Mouse (Mus musculus) spleen, postnatal 14 days (tissue): ENCODE data around the gene Trim39.
A peak's percentile ranks its signal among the peaks of the same experiment; 100 is the strongest.

ENCODE experiments used
- DNase-seq, 2 experiments: peaks; one replicate each; pipeline ENCODE4 v3.0.0; 2021 to 2022; ENCODE audit warnings: low spot score in 2 of 2

Trim39 gene

GRCm38 (mm10) chr17:36271586-36272256 lies at the start of gene Trim39:
Gene Trim39, minus strand, starts transcription at chr17:36272247.
- peak; percentile 64 to 67 for DNase-seq

DNA sequence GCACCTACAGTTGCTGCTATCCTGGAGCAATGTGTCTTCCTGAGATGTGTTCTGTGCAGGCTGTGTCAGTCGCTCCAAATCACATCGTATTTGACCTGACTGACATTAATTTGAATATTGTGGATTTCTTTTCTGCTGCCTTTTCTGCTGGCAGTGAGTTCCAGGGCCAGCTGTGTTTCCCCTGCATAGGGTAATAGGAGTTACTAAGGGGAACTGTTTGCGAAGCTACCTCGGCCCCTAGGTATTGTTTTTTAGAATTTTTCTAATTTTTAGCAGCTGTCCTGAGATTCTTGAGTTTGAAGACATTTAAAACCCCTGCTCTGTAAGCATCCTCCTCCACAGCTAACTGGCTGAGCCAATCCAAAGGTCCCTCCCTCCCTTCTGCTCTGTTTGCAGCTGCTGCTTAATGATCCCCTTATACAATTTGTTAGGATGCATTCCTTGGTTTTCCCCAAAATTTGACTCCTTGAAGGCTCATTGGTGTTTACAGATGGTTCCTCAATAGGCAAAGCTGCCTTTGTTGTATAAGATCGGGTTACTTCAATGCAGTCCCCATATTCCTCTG lies 43.7 kb upstream of the Trim39 start:
- no peak for DNase-seq

GRCm38 (mm10) chr17:36315041-36315688 lies 43.1 kb upstream of the Trim39 start:
- peak in 1 of 2 experiments; percentile 3 for DNase-seq

GRCm38 (mm10) chr17:36314511-36314910 lies 42.5 kb upstream of the Trim39 start:
- no peak for DNase-seq

- DNase-seq: no peak
Measured at GRCm38 (mm10) chr17:36309293-36309692, 37.2 kb upstream of the Trim39 start.

- DNase-seq: peak in 1 of 2 experiments; percentile 25
Measured at GRCm38 (mm10) chr17:36308855-36309254, 36.8 kb upstream of the Trim39 start.

- DNase-seq: no peak
Measured at GRCm38 (mm10) chr17:36286390-36286789, 14.3 kb upstream of the Trim39 start, which contains the start of gene H2-M10.2. Gene H2-M10.2, minus strand, starts transcription at chr17:36286490.

DNA sequence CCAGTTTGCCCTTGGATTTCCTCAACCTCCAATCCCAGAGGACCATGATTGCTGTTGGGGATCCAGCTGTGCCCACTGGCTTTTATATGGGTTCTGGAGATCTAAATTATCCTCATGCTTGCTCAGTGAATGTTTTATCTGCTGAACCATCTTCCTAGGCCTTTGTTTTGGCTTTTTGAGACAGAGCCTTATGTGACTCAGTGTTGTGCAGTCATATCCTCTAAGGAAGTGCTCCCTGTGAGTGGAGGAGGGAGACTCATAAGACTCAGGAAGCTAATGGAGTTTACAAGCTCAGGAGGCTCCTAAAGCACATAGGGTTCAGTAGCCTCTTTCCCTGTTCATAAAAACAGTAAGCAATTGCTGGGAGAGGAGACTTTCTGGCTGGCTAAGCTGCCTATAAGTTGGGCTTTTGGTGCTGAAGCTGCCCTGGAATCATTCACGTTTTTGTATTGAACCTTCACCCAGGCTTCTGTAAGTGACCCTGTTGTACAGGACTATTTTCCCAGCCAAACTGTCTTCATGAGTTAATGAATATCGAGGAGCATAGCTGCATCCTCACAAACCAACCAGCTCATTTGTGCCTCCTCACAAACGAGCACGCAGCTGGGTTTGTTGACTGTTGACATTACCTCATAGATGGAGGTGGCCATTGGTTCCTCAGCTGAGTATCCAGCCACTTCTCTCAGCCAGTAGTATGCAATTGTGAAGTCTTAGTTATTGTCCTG lies 9.6 kb upstream of the Trim39 start:
- no peak for DNase-seq

GRCm38 (mm10) chr17:36274776-36275175 lies 2.7 kb upstream of the Trim39 start:
- no peak for DNase-seq

DNA sequence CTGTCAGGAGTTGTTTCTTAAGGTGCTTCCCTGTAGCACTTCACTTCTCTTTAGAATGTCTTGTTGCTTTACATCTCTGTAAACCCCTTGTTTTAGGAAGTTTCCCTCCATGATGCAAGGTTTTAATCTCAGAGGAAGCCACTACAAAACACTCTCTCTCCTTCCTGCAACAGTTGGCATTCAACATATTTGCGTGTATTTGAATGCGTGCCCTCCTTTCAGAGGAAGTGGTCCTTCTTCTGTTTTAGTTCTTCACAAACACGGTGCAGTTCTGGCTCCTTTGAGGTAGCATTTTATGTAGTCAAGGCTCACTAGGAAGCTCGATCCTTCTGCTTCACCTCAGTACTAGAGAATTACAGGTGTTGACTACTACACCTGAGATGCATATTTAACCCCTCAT lies 1.7 kb upstream of the Trim39 start:
- no peak for DNase-seq

GRCm38 (mm10) chr17:36272643-36273366 lies 758 bp upstream of the Trim39 start:
- no peak for DNase-seq

DNA sequence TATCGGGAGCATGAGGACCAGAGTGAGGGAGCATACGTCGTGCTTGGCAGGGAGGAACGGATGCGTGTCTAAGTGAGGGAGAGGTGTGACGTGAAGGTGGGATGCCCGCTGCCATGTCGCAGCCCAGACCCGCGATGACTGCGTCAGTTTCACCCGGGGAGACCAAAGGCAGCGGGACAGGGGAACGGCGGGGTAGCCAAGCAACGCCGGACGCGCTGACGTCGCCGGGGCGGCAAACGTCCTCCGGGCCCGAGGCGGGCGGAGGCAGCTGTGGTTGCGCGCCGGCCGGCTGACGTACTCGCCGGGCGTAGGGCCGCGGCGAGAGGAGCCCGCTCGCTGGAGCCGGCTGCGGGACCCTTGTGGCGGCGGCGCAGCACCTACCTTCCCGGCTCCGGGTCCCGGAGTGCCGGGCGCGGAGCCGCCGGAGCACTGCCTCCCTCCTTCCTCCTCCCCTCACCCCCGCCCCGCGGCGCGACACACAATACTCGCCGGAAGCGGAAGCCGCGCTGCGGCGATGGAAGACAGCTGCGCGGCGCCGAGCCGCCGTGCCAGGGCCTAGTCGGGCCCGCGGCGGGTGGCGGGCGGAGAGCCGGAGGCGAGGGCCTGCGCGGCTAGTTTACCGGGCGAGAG lies 976 bp downstream of the Trim39 start:
- peak; percentile 73 to 77 for DNase-seq

DNA sequence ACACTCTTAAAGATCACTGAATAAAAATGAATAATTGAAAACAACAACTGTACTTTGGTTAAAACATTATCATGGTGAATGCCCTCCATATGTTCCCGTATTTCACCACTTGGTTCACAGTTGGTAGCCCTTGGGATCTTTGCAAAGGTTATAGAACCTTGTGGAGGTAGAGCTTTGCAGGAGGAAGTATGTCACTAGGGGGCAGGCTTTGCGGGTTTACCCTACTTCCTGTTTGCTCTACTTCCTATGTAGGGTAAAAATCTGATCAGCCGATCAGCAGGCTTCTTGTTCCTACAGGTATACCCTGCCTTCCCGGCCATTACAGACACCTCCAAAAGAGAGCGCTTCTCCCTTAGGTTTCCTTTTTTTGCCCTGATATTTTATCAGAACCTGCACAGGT lies 6.2 kb downstream of the Trim39 start:
- peak; percentile 18 to 55 for DNase-seq

GRCm38 (mm10) chr17:36264273-36264925 lies 7.6 kb downstream of the Trim39 start:
- no peak for DNase-seq

DNA sequence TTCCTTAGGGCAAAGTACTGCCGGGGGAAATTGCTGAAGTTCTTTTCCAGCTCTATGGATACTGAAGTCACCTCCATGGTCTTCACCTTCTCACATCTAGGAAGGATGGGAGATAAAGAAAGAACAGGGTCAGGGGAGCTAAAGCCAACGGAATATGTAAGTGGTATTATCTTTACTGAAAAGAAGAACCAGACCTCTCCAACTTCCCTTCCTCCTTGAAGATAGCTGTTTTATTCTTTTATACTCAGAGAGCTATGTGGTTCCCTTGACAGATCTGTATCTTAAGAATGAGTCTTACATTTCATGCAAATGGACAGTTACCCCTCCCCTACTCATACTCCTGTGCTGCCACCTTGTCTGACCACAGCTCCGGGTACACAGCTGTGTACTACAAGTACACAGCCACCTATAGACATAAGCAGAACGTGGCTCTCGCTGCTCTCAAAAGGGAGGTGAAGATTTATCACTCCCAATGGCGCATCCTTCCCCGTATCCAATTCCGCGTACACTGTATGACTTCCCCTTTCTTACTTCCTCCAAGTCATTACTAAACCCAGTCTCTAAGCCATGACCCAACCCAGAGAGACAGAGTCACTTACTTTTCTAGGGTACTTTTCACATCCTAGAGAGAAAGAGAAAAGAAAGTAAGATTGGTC lies 10.4 kb downstream of the Trim39 start:
- DNase-seq: no peak

DNA sequence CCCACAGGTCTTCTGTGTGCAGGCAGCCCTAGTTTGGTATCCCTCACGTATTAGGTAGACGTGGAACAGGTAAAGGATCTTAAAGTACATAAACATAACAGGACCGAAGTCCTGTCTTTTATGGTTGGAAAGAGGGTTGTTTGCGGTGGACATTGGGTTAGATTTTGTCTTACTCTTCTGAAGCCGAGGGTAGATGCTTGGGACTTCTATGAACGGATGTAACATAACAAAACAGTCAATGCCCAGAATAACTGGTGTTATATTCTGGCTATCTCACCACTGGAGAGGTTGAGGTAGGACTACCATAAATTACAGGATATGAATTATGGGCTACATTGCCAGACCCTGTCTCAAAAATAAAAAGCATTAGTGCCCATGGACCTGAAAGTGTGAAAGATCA lies 14.1 kb downstream of the Trim39 start, which contains the start of gene Rpp21:
Rpp21 (minus strand) TSS at position 101 of the 400 bp plus-strand sequence.
- no peak for DNase-seq

GRCm38 (mm10) chr17:36257241-36257947 lies 14.7 kb downstream of the Trim39 start:
- DNase-seq: peak; percentile 55 to 58

- DNase-seq: no peak
Measured at GRCm38 (mm10) chr17:36253087-36253600, 18.9 kb downstream of the Trim39 start.

DNA sequence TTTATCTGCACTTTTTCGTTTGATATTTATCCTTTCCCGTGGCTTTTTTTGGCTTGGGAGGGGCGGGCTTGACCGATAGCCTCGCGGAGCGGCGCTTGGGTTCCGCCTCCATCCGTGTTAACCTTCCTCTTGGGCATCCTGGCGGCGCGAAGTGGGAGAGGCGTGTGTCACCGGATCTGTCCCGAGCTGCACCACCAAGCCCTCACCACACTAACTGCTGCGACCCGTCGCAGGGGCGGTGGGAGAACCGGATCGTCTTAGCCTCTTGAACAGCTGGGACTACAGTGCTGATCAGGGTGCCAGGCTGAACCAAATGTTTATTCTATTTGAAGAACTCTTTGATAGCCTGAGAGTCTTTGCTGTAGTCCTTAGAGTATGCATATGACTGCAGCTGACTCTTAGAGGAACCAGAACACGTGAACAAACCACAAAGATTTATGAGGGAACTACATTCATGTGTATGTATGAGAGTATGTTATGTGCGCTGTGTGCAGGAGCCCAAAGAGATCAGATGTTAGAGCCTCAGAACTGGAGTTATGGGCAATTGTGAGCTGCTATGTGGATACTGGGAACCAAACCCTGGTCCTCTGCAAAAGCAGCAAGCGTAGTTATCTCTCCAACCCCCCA lies 19.7 kb downstream of the Trim39 start:
- DNase-seq: no peak
